Mouse (Mus musculus) CH12F3 (cell line): ENCODE measurements around the gene Thumpd1.

Experiments
- in situ Hi-C: fragments of 300-500 bp; cut with MboI; formaldehyde crosslinking; loops from 2 replicates; pipeline ENCODE4 v1.14.3; 2020; ENCODE audit warnings: low sequenced_read_pairs

Thumpd1 gene

DNA sequence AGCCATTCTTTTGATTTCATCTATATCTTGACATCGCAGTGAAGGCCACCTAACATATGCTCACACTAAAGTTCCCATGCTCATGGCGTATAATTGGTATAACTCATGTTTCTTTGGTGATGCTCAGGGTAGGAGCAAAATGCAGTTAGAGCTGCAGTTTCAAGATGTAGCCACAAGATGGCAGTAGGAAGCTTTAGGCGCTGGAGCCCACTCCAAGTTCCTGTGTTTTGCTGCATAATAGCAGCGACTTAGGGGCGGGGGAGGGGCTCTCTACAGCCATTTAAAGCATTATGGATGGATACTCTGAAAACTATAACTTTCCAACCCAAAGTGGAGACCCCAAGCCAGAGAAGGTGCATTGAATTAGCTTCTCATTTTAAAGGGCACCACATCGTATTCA is 47.1 kb downstream of the Thumpd1 start:
- in situ Hi-C loops = no loop called here

DNA sequence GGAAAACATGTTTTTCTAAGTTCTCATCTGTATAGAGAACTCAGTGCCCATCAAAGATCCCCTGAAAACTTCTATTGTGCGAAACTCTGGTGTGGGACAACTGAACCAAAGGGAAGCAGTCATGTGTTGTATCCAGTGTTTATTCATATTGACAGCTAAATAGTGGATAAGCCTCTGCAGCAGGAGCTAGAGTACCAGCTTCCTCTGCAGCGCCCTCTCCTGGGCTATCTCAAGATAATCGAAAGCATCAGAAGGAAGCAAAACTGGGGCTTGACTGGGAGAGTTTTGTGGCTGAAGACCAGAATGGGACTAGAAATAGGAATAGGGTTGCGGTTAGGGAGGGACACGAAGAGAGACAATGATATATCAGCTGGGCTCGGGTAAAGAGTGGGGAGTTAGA is 49.7 kb downstream of the Thumpd1 start:
- in situ Hi-C loops = no loop called here

DNA sequence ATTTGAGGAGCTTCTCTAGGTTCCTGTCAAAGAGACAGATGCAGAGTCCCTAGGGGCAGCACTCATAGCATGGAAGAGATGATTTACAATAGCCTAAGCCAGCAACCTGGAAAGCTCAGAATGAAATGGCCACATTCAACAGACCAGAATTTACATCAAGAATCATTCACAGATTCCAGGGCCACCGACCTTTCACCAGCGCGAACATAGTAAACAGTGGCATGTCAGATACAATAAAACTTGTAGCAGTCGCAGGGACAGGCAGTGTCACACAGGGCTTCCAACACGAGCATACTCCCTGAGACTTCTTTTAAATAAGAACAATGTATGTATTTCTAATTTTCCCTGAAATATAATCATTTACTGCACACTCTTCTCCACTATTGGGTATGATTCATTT is 50.2 kb downstream of the Thumpd1 start:
- in situ Hi-C loops = no loop called here

DNA sequence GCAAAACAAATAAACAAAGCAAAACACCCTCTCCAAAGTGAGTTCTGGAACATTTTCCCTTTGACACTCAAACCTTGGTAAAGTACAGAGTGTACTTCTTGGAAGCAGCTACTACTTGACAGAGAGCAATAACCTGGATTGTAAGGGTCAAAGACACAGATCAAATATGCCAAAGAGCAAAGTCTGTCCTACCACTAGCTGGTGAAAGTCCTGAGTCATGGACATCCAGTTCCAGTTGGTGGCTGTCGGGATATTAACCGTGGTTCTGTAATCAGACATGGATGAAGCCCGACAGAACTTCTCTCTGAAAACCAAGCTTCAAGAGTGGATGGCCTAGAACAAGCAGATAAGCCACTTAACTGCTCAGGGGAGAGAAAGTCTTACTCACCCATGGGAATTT is 52.7 kb downstream of the Thumpd1 start:
- in situ Hi-C loops = no loop called here
